Mouse (Mus musculus): ENCODE measurements around the gene Fam71a. TPM values are rescaled to one million over a fixed set of nuclear protein-coding genes. Genes with fewer than 3 reads are reported as not detected.

The Fam71a gene
- polyA plus RNA-seq, 1 experiment from 2014 or later, result not detected

DNA sequence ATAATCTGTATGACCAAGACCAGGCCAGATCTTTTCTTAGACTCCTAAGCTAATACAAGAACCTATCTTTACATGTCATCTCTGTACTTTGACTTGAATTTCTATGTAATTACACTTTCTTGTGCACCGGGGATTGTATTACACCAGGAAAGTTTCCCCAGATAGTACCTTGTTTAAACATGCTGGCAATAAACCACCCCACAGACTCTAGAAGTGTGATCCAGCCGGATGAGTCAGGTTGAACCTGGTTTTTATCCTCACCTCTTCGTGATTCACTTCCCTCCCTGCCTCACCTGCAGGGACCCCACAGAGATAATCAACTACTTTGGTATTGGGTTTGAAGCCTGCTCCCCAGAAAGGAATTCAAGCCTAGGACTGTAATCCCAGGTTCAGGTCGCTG lies 29.2 kb downstream of the Fam71a start:
- no peak overlapping the region for H3K9ac ChIP-seq
- no peaks in the 10 kb centered on the region for H3K4me1 ChIP-seq (replicated peaks)
- H3K4me3 ChIP-seq, result no peak overlapping the region
- no peaks in the 10 kb centered on the region for H3K27me3 ChIP-seq
- H3K9me3 ChIP-seq, result no peaks in the 10 kb centered on the region
- no peak overlapping the region for H3K4me2 ChIP-seq
- no peak overlapping the region for H3K27ac ChIP-seq (replicated peaks)
- no peak for ATAC-seq (ENCODE audit: low read depth)
- WGBS, result 61% methylated on average over 4 of the region's 4 CpGs
- H3K36me3 ChIP-seq, result no peaks in the 10 kb centered on the region

GRCm38 (mm10) chr1:191132934-191133333 lies 31.7 kb downstream of the Fam71a start:
- Histone ChIP-seq H3K27ac (replicated peaks) (no peak overlapping the region), H3K36me3 (no peaks in the 10 kb centered on the region), H3K4me3 (no peak overlapping the region), H3K27me3 (no peaks in the 10 kb centered on the region), H3K9me3 (peaks cover 10% of the 10 kb centered on the region), H3K4me2 (no peak overlapping the region), H3K4me1 (replicated peaks) (no peaks in the 10 kb centered on the region), H3K9ac (no peak overlapping the region)
- no peak for ATAC-seq (ENCODE audit: low read depth)
- 85% methylated on average over 5 of the region's 5 CpGs for WGBS

DNA sequence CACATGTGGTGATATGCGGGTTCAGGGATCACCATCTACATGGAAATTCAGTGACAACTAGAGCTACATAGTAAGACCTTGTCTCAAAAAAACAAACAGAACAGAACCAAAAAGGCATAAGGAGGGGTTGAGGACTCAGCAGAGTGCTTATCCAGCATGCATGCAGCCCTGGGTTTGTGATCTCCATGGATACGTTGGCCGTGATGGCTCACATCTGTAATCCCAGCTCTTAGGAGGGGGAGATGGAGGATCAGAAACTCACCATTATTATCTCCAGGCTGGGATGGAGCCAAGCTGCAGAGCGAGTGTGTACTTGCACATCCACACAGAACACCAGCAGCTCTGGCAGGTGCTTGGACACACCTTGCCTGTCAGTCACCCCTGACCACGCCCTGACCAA lies 32.4 kb downstream of the Fam71a start:
- 82% methylated on average over 5 of the region's 5 CpGs for WGBS
- Histone ChIP-seq H3K4me3 (no peak overlapping the region), H3K9me3 (peaks cover 10% of the 10 kb centered on the region), H3K4me2 (no peak overlapping the region), H3K4me1 (replicated peaks) (no peaks in the 10 kb centered on the region), H3K27ac (replicated peaks) (no peak overlapping the region), H3K9ac (no peak overlapping the region), H3K27me3 (no peaks in the 10 kb centered on the region), H3K36me3 (no peaks in the 10 kb centered on the region)
- ATAC-seq (ENCODE audit: low read depth), result no peak

DNA sequence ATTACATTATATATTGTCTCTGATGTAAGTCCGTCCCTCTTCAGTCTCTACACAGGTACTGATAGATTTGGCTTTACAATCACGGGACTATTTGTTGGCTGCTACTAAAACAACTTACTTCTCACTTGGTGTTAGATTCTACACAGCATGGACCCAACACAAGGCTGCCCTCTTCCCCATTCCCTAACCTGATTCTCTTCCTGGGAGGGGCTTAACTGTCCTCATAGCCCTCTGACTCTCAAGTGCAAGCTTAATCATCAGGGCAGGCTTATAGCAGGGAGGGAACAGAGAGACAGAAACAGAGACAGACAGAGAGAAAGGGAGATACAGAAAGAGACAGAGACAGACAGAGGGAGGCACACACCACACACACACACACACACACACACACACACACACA lies 32.9 kb downstream of the Fam71a start:
- no peak overlapping the region for H3K27ac ChIP-seq (replicated peaks)
- 92% methylated on average over 2 of the region's 2 CpGs for WGBS
- ATAC-seq (ENCODE audit: low read depth), result no peak

DNA sequence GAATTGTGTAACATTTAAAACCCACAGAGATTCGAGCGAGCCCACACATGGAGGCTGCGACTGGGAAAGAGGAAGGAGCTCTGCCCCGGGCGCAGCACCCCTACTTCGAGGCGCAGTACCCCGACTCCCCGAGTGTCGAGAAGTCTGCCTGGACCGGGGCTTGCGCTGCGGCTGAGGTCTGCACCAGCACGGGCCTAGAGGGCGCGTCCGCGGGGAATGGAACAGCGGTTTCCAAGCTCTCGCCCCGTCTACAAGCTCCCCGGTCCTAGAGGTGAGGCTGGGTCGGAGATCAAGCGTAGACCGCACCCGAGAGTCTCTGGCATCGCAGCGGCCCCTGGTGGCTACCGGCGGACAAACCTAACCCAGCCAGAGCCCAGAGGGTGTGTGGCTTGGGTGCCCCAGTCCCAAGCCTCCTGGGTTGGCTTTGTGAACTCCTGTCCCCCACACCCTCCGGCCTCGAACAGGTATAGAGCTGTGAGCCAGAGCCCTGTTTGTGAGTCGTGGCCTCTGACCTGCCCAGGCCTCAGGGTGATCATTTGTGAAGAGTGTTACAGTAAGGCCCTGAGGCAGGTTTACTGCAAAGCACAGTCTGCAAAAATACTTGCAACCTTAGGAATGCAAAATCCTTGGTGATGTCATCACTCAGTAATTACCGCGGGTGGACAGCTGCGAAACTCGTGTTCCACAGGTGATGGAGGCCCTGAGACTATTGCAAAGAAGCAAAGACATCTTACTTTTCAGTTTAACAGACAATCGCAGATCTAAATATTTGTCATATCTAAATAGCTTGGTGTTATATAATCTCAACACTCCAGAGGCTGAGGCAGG lies 38.6 kb downstream of the Fam71a start:
- Histone ChIP-seq H3K36me3 (no peaks in the 10 kb centered on the region), H3K27me3 (peaks cover 17% of the 10 kb centered on the region; the same call in 1 of the 2 replicates), H3K4me1 (replicated peaks) (peaks cover 7% of the 10 kb centered on the region), H3K27ac (replicated peaks) (no peak overlapping the region), H3K9ac (peak overlapping the region; percentile 52; the same call in 1 of the 2 replicates), H3K4me2 (peak overlapping the region; percentile 58), H3K4me3 (peak overlapping the region; percentile 33), H3K9me3 (peaks cover 10% of the 10 kb centered on the region)
- 17% methylated on average over 38 of the region's 38 CpGs for WGBS
- ATAC-seq (ENCODE audit: low read depth), result peak; percentile 71

More for the DNA sequence above, 32.9 kb downstream of the Fam71a start:
- H3K4me2 ChIP-seq, result no peak overlapping the region
- peaks cover 10% of the 10 kb centered on the region for H3K9me3 ChIP-seq
- no peaks in the 10 kb centered on the region for H3K4me1 ChIP-seq (replicated peaks)
- H3K36me3 ChIP-seq, result no peaks in the 10 kb centered on the region
- no peak overlapping the region for H3K4me3 ChIP-seq
- no peaks in the 10 kb centered on the region for H3K27me3 ChIP-seq
- no peak overlapping the region for H3K9ac ChIP-seq

DNA sequence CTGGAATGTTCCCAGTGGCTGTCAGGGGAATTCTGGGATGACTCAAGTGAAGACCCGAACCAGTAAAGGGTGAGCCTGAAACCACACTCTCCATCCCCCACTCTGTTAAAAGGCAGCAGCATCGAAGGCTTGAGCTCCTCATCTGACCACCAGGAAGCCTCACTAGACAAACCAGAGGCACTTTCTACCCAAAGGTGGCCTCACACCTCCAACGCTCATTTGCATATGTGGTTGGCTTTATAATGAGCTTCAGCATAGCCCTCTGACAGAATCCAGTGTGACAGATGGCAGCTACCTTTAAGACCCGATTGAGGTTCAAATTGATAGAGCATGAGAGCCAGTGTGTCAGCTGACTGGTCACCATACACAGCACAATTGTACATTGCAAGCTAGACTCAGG lies 40.3 kb downstream of the Fam71a start:
- Histone ChIP-seq H3K9ac (no peak overlapping the region), H3K4me1 (replicated peaks) (peaks cover 7% of the 10 kb centered on the region), H3K9me3 (peaks cover 1% of the 10 kb centered on the region; the same call in 1 of the 2 replicates), H3K4me3 (no peak overlapping the region), H3K27me3 (peaks cover 17% of the 10 kb centered on the region; the same call in 1 of the 2 replicates), H3K27ac (replicated peaks) (no peak overlapping the region), H3K4me2 (no peak overlapping the region), H3K36me3 (no peaks in the 10 kb centered on the region)
- no peak for ATAC-seq (ENCODE audit: low read depth)
- 63% methylated on average over 4 of the region's 4 CpGs for WGBS

DNA sequence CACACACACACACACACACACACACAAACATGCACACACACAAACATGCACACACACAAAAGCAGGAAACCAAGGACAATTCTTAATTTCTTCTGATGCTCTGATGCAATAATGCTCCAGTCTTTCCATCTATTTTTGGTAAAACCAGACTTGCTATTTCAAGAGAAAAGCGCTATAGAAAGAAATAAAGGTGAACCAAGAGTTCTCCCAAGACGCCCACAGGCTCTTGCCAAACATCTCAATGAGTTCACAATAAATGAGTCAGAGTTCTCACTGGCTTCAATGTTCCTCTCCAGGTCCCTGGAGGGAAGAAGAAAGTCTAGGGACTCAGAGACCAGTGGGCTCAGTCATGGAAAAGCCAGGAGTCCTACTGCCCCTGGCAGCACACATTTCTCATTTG lies 40.9 kb downstream of the Fam71a start:
- 89% methylated on average over 2 of the region's 2 CpGs for WGBS
- H3K27me3 ChIP-seq, result peaks cover 17% of the 10 kb centered on the region; the same call in 1 of the 2 replicates
- no peak overlapping the region for H3K9ac ChIP-seq
- no peak for ATAC-seq (ENCODE audit: low read depth)
- H3K4me1 ChIP-seq (replicated peaks), result peaks cover 7% of the 10 kb centered on the region
- H3K4me3 ChIP-seq, result no peak overlapping the region
- no peak overlapping the region for H3K4me2 ChIP-seq
- H3K27ac ChIP-seq (replicated peaks), result no peak overlapping the region
- H3K36me3 ChIP-seq, result no peaks in the 10 kb centered on the region
- H3K9me3 ChIP-seq, result no peaks in the 10 kb centered on the region

- ATAC-seq (ENCODE audit: low read depth), result no peak
- Histone ChIP-seq H3K4me1 (replicated peaks) (peaks cover 7% of the 10 kb centered on the region), H3K36me3 (no peaks in the 10 kb centered on the region), H3K4me2 (no peak overlapping the region), H3K9me3 (no peaks in the 10 kb centered on the region), H3K4me3 (no peak overlapping the region), H3K9ac (no peak overlapping the region), H3K27me3 (peaks cover 17% of the 10 kb centered on the region; the same call in 1 of the 2 replicates), H3K27ac (replicated peaks) (no peak overlapping the region)
- WGBS, result 66% methylated on average over 3 of the region's 3 CpGs
Measured at GRCm38 (mm10) chr1:191122744-191123143, 41.9 kb downstream of the Fam71a start.

- Histone ChIP-seq H3K36me3 (no peaks in the 10 kb centered on the region), H3K4me2 (no peak overlapping the region), H3K9ac (no peak overlapping the region), H3K27me3 (no peaks in the 10 kb centered on the region), H3K4me1 (replicated peaks) (peaks cover 6% of the 10 kb centered on the region; the same call in 1 of the 2 replicates), H3K27ac (replicated peaks) (no peak overlapping the region), H3K9me3 (no peaks in the 10 kb centered on the region), H3K4me3 (no peak overlapping the region)
- WGBS, result 79% methylated on average over 11 of the region's 11 CpGs
- ATAC-seq (ENCODE audit: low read depth), result no peak
Measured at GRCm38 (mm10) chr1:191115514-191116238, 48.9 kb downstream of the Fam71a start.

DNA sequence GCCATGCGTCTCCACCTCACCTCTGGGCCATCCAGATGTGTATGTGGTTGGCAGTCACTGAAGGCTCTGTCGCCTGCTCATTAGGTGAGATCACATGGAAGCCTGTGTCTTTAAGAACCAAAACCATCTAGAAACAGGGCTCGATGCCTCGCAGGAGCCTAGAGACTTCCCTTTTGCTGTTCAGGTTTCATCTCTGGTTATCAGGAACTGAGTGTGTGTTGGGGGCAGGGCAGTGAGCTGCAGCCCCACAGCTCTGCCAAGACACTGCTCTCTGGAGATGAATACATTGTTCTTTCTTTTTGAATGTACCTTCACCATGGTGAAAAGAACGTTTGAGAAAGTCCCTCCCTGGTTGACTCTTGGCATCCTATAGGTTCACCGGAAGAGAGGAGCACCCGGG lies 49.7 kb downstream of the Fam71a start:
- H3K4me3 ChIP-seq, result no peak overlapping the region
- no peaks in the 10 kb centered on the region for H3K36me3 ChIP-seq
- no peak overlapping the region for H3K9ac ChIP-seq
- ATAC-seq (ENCODE audit: low read depth), result no peak
- no peaks in the 10 kb centered on the region for H3K27me3 ChIP-seq
- no peak overlapping the region for H3K4me2 ChIP-seq
- H3K4me1 ChIP-seq (replicated peaks), result peaks cover 6% of the 10 kb centered on the region; the same call in 1 of the 2 replicates
- WGBS, result 84% methylated on average over 7 of the region's 7 CpGs
- no peaks in the 10 kb centered on the region for H3K9me3 ChIP-seq
- H3K27ac ChIP-seq (replicated peaks), result no peak overlapping the region

All from neural tube, embryonic 13.5 days (tissue).